Mouse (Mus musculus): ENCODE data around the gene Prtg. TPM values are rescaled to one million over a fixed set of nuclear protein-coding genes. Genes with fewer than 3 reads are reported as not detected.

The Prtg gene
- polyA plus RNA-seq (2015; fragmentation: Nextera tagmentation; extraction: Ambion mirVana), result 0.19 and 0.21 TPM in 2 replicates

DNA sequence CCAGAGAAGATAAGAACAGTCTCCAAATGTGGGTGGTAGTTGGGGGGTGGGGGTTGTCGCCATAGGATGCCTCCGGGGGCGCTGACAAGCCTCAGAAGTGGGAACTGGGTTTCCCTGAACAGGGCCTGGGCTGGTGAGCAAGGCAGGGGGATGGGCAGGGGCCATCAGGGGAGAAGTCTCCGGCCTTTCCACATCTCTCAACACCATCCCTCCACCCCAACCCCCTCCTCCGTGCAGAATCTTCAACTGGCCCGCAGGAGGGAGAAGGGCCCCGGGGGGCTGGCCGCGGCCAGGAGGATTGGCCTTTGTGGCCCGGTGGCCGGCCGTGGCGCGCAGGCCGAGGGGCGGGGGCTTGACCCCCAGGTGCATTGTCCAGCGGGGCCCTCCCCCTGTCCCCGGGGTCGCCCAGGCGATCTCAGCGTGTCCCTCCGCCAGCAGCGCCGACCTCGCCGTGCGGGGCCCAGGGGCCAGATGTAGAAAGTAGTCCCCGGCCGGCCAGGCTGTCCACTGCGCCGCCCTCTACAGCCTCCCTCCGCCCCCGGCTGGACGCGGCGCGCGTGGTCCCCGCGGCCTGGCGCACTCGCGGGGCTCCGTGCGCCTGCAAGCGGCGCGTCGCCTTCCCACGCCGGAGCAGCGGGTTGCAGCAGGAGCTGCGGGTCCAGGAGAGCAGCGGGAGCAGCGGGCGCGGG is at the start of gene Prtg:
Gene Prtg, plus strand, starts transcription at position 144 of the 689 bp plus-strand sequence.
- no peak within 1 kb of the TSS; the same call in 1 of the 2 replicates for H3K27ac ChIP-seq (ENCODE audit: low read length)
- peak; percentile 68 for ATAC-seq
- no peaks in the 10 kb centered on the region for H3K9me3 ChIP-seq (ENCODE audit: control insufficient read depth, low read length)
- under 1% methylated on average over 50 of the region's 57 CpGs for WGBS
- H3K27me3 ChIP-seq (replicated peaks; ENCODE audit: control insufficient read depth, insufficient read depth, low read length), result peaks cover 24% of the 10 kb centered on the region
- H3K36me3 ChIP-seq (ENCODE audit: control insufficient read depth, insufficient read depth), result no peaks in the 10 kb centered on the region
- peaks cover 16% of the 10 kb centered on the region for H3K4me1 ChIP-seq (replicated peaks; ENCODE audit: control insufficient read depth, insufficient read depth, low read length)
- H3K4me3 ChIP-seq (replicated peaks; ENCODE audit: low read length), result peak within 1 kb of the TSS; percentile 71
- peak within 1 kb of the TSS; percentile 100 for H3K4me2 ChIP-seq (ENCODE audit: low read length)
- peak within 1 kb of the TSS; percentile 71 for H3K9ac ChIP-seq (replicated peaks; ENCODE audit: low read depth, low read length)

DNA sequence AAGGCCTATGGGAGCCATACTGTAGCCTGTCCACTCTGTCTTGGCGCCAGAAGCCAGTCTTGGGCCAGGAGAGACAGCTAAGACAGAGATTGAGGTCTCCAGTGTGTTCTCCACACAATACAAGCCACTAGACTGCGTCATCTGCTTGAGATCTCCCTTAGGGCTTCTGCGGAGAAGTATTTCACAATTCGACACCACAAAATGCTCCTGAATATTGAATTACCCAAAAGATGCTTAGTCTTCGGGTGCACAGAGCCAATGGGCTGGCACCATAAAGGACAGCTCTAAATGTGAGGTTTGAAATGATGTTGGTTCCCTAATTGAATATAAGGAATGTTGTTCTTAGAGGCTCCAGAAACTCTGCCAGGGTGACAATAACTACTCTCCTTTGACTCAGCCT is 49.5 kb upstream of the Prtg start:
- Histone ChIP-seq H3K4me2 (ENCODE audit: low read length) (no peak overlapping the region), H3K9ac (replicated peaks; ENCODE audit: low read depth, low read length) (no peak overlapping the region), H3K27me3 (replicated peaks; ENCODE audit: control insufficient read depth, insufficient read depth, low read length) (no peaks in the 10 kb centered on the region), H3K36me3 (ENCODE audit: control insufficient read depth, insufficient read depth) (no peaks in the 10 kb centered on the region), H3K4me3 (replicated peaks; ENCODE audit: low read length) (no peak overlapping the region), H3K27ac (ENCODE audit: low read length) (no peak overlapping the region), H3K9me3 (ENCODE audit: control insufficient read depth, low read length) (no peaks in the 10 kb centered on the region), H3K4me1 (replicated peaks; ENCODE audit: control insufficient read depth, insufficient read depth, low read length) (peaks cover 6% of the 10 kb centered on the region; the same call in 1 of the 2 replicates)
- no peak for ATAC-seq
- 86% methylated on average over 5 of the region's 5 CpGs for WGBS

GRCm38 (mm10) chr9:72758705-72759131 is 48.0 kb upstream of the Prtg start:
- Histone ChIP-seq H3K9me3 (ENCODE audit: control insufficient read depth, low read length) (no peaks in the 10 kb centered on the region), H3K9ac (replicated peaks; ENCODE audit: low read depth, low read length) (no peak overlapping the region), H3K4me1 (replicated peaks; ENCODE audit: control insufficient read depth, insufficient read depth, low read length) (peaks cover 12% of the 10 kb centered on the region), H3K4me2 (ENCODE audit: low read length) (no peak overlapping the region), H3K27ac (ENCODE audit: low read length) (no peak overlapping the region), H3K27me3 (replicated peaks; ENCODE audit: control insufficient read depth, insufficient read depth, low read length) (no peaks in the 10 kb centered on the region), H3K4me3 (replicated peaks; ENCODE audit: low read length) (no peak overlapping the region), H3K36me3 (ENCODE audit: control insufficient read depth, insufficient read depth) (no peaks in the 10 kb centered on the region)
- whole genome bisulfite sequencing, result 69% methylated on average over 8 of the region's 8 CpGs
- ATAC-seq, result no peak

DNA sequence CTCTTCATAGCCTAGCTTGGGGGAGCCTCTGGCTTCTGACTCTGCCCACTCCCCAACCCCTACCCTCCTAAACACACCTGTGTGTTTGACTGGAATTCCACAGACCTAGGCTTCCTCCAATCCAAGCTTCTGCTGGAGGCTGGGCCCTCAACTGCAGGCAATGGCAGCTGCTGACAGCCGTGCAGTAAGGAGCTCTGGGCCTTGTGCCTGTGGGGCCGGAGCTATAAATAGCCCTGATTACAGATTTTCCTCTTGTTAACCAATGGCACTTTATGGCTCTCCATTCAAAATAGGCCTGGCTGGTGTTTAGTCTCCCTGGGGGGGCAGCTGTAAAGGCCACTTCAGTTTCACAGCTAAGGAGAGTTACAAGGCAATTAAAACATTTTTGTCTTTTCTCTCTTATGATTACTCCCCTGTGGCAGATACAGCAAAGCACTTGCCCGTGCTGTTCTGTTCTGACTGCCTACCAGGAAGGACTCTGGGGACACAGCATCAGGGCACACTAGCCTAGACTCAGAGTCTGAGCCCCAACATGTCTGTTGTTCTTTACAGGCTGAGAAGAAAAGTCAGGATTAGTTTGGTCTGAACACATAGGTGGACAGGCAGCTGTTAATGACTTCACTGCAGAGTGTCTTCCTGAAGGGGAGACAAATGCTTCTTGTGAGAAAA is 43.5 kb upstream of the Prtg start:
- Histone ChIP-seq H3K27ac (ENCODE audit: low read length) (peak overlapping the region; percentile 55; the same call in 1 of the 2 replicates), H3K9me3 (ENCODE audit: control insufficient read depth, low read length) (no peaks in the 10 kb centered on the region), H3K4me1 (replicated peaks; ENCODE audit: control insufficient read depth, insufficient read depth, low read length) (peaks cover 12% of the 10 kb centered on the region), H3K4me2 (ENCODE audit: low read length) (no peak overlapping the region), H3K27me3 (replicated peaks; ENCODE audit: control insufficient read depth, insufficient read depth, low read length) (no peaks in the 10 kb centered on the region), H3K4me3 (replicated peaks; ENCODE audit: low read length) (no peak overlapping the region), H3K9ac (replicated peaks; ENCODE audit: low read depth, low read length) (no peak overlapping the region), H3K36me3 (ENCODE audit: control insufficient read depth, insufficient read depth) (no peaks in the 10 kb centered on the region)
- WGBS, result 7% methylated on average over 3 of the region's 3 CpGs
- ATAC-seq, result peak; percentile 72

- Histone ChIP-seq H3K9me3 (ENCODE audit: control insufficient read depth, low read length) (no peaks in the 10 kb centered on the region), H3K4me1 (replicated peaks; ENCODE audit: control insufficient read depth, insufficient read depth, low read length) (peaks cover 12% of the 10 kb centered on the region), H3K9ac (replicated peaks; ENCODE audit: low read depth, low read length) (peak overlapping the region; percentile 68), H3K27me3 (replicated peaks; ENCODE audit: control insufficient read depth, insufficient read depth, low read length) (no peaks in the 10 kb centered on the region), H3K4me3 (replicated peaks; ENCODE audit: low read length) (peak overlapping the region; percentile 48), H3K36me3 (ENCODE audit: control insufficient read depth, insufficient read depth) (no peaks in the 10 kb centered on the region), H3K27ac (ENCODE audit: low read length) (0 out of 2 replicates have a peak overlapping the region, but pooled peaks have one; percentile 19), H3K4me2 (ENCODE audit: low read length) (peak overlapping the region; percentile 84)
- WGBS, result 1% methylated on average over 17 of the region's 17 CpGs
- peak; percentile 68 for ATAC-seq
These were observed 39.8 kb upstream of the Prtg start for GRCm38 (mm10) chr9:72766789-72767349.

- ATAC-seq, result no peak
- Histone ChIP-seq H3K27me3 (replicated peaks; ENCODE audit: control insufficient read depth, insufficient read depth, low read length) (no peaks in the 10 kb centered on the region), H3K36me3 (ENCODE audit: control insufficient read depth, insufficient read depth) (no peaks in the 10 kb centered on the region), H3K4me3 (replicated peaks; ENCODE audit: low read length) (no peak overlapping the region), H3K9me3 (ENCODE audit: control insufficient read depth, low read length) (no peaks in the 10 kb centered on the region), H3K27ac (ENCODE audit: low read length) (no peak overlapping the region), H3K4me1 (replicated peaks; ENCODE audit: control insufficient read depth, insufficient read depth, low read length) (no peaks in the 10 kb centered on the region), H3K9ac (replicated peaks; ENCODE audit: low read depth, low read length) (no peak overlapping the region), H3K4me2 (ENCODE audit: low read length) (no peak overlapping the region)
- 93% methylated on average over 4 of the region's 4 CpGs for WGBS
These were observed 31.7 kb upstream of the Prtg start for GRCm38 (mm10) chr9:72775022-72775421.

DNA sequence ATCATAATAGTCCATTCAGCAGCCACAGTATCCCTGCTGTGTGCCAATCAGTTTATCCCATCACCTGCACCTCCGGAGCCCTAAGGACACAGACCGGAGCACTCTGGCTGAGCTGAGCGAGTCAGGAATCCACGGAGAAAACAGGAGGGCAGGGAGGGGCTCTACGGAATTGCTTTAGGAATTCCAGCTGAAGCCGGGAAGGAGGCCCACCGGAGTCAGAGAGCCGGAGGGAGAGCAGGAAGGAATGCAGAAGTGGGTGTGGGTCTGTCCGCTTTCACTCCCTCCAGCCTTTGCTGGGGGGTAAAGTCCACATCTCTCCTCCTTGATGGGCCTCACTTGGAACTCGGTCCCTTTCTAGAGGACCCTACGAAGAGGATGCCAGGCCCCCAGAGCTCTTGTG is 27.7 kb upstream of the Prtg start:
- no peaks in the 10 kb centered on the region for H3K36me3 ChIP-seq (ENCODE audit: control insufficient read depth, insufficient read depth)
- ATAC-seq, result no peak
- H3K4me3 ChIP-seq (replicated peaks; ENCODE audit: low read length), result no peak overlapping the region
- H3K27me3 ChIP-seq (replicated peaks; ENCODE audit: control insufficient read depth, insufficient read depth, low read length), result 0 out of 2 replicates have a peak, but pooled peaks cover 3% of the 10 kb centered on the region
- H3K9me3 ChIP-seq (ENCODE audit: control insufficient read depth, low read length), result no peaks in the 10 kb centered on the region
- H3K4me1 ChIP-seq (replicated peaks; ENCODE audit: control insufficient read depth, insufficient read depth, low read length), result no peaks in the 10 kb centered on the region
- no peak overlapping the region for H3K27ac ChIP-seq (ENCODE audit: low read length)
- 70% methylated on average over 11 of the region's 11 CpGs for WGBS
- no peak overlapping the region for H3K9ac ChIP-seq (replicated peaks; ENCODE audit: low read depth, low read length)
- H3K4me2 ChIP-seq (ENCODE audit: low read length), result no peak overlapping the region

DNA sequence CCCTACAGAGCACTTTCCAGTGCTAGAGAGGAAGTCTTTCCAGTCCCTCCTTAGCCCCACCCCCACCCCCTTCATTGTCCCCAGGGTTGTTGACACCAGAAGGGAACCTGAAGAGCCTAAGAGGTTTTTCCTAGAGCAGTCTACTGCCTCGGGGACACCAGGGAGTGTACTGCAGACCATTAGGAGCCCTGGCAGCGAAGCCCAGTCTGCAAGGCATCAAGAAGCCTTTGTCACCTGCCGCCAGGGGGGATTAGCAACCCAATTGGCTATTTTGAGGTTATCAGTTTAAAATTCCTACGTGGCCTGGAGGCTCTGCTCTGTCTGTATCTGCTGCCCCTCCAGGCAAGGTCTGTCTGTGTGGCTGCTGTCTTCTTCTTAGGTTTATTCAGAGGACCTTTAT is 26.9 kb upstream of the Prtg start:
- Histone ChIP-seq H3K9ac (replicated peaks; ENCODE audit: low read depth, low read length) (no peak overlapping the region), H3K4me1 (replicated peaks; ENCODE audit: control insufficient read depth, insufficient read depth, low read length) (no peaks in the 10 kb centered on the region), H3K27ac (ENCODE audit: low read length) (no peak overlapping the region), H3K4me2 (ENCODE audit: low read length) (no peak overlapping the region), H3K9me3 (ENCODE audit: control insufficient read depth, low read length) (no peaks in the 10 kb centered on the region), H3K4me3 (replicated peaks; ENCODE audit: low read length) (no peak overlapping the region), H3K27me3 (replicated peaks; ENCODE audit: control insufficient read depth, insufficient read depth, low read length) (0 out of 2 replicates have a peak, but pooled peaks cover 3% of the 10 kb centered on the region), H3K36me3 (ENCODE audit: control insufficient read depth, insufficient read depth) (no peaks in the 10 kb centered on the region)
- ATAC-seq, result no peak
- WGBS, result 5% methylated on average over 4 of the region's 4 CpGs

GRCm38 (mm10) chr9:72780694-72781093 is 26.0 kb upstream of the Prtg start:
- Histone ChIP-seq H3K4me2 (ENCODE audit: low read length) (no peak overlapping the region), H3K9me3 (ENCODE audit: control insufficient read depth, low read length) (no peaks in the 10 kb centered on the region), H3K4me3 (replicated peaks; ENCODE audit: low read length) (no peak overlapping the region), H3K9ac (replicated peaks; ENCODE audit: low read depth, low read length) (no peak overlapping the region), H3K4me1 (replicated peaks; ENCODE audit: control insufficient read depth, insufficient read depth, low read length) (no peaks in the 10 kb centered on the region), H3K36me3 (ENCODE audit: control insufficient read depth, insufficient read depth) (no peaks in the 10 kb centered on the region), H3K27ac (ENCODE audit: low read length) (no peak overlapping the region), H3K27me3 (replicated peaks; ENCODE audit: control insufficient read depth, insufficient read depth, low read length) (0 out of 2 replicates have a peak, but pooled peaks cover 3% of the 10 kb centered on the region)
- ATAC-seq, result no peak
- 64% methylated on average over 5 of the region's 5 CpGs for WGBS

Measured in forebrain, embryonic 16.5 days (tissue).